Mouse (Mus musculus): ENCODE results near the gene Mecom.

Mecom gene

DNA sequence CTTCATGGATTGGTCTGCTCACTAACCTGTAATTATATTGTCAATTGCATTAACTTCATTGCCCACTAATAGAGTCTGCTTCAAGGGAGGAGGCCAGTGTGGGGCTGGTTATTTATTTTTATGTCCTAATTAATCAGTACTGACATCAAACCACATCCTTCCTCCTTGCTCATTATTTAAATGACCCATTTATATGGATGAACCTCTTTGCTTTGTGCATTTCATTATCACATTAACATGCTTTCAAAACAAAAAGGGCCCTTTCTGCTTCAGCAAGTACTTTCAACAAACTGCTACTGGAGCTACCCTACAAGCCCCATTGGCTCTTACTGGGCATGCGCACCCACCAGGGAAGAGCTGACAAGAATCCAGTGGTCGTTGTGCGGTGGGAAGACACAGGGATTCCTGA lies 393.9 kb downstream of the Mecom start:
- DNase-seq (ENCODE audit: low read depth, low spot score) = peak; percentile 13

DNA sequence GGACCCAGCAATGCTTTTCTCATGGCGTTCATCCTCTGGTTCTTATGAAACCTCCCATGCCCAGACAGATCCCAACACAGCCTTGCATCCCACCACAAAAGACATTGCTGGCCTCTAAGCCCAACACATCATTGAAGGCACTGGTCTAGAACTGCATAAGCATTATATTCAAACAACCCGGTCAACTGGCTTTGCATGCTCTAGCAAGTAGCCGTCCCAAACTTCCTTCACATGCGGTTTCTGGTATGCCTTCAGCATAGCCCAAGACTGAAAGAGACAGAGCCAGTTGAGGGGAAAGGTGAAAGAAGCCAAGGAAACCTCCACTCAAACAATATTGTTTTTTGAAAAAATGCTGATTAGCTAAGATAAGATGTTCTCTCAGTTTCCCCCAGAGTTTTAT lies 397.7 kb downstream of the Mecom start:
- DNase-seq (ENCODE audit: low read depth, low spot score) = no peak

DNA sequence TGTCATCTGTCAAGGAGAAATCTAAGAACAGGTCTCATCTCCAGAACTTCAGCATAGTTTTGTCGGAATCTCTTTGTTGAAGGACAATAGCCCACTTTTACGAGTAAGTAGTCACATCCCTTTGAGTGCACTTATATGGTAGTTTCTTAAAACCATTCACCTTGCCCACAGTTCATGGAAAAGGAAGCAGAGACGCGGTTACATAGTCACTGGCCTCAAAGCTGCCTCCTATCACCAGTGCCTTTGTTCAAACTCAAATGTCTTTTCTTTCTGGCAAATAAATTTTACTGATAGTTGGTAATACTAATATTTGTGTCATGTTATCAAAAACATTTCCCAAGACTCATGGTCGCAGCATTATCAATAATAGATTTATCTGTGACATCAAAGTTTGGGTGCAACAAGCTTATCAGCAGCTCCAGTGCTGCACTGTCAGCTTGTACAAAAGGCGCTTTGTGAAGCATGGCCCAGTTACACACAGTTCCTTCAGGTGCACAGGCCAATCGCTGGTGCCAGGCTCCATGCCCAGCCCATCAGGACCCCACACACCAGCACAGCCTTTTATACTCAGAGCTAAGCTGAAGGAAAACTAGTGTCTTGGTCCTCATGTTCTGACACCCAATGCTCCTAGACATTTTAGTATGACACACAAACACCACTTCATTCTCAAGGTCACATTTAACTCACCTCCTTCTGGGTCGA lies 399.3 kb downstream of the Mecom start:
- no peak for DNase-seq (ENCODE audit: low read depth, low spot score)

DNA sequence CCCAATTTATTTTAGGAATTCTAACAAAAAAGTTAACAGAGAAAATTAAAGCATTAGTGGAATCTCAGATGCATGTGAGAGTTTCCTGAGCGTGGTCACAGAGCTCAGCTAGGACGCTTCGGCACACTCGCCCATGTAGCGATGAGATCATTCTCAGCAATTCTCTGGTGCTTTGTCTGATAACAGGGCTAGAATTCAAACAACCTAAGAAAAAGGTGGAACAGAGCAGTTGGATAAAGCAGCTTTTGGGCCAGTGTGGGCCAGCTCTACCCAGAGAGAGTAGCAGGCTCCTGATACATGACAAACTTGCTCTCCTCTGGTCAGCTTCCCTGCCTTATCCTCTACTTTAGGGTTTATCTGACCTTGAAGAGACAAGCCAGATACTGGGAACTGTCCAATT lies 402.8 kb downstream of the Mecom start:
- no peak for DNase-seq (ENCODE audit: low read depth, low spot score)

GRCm38 (mm10) chr3:30143961-30144411 lies 403.8 kb downstream of the Mecom start:
- DNase-seq (ENCODE audit: low read depth, low spot score) = no peak

DNA sequence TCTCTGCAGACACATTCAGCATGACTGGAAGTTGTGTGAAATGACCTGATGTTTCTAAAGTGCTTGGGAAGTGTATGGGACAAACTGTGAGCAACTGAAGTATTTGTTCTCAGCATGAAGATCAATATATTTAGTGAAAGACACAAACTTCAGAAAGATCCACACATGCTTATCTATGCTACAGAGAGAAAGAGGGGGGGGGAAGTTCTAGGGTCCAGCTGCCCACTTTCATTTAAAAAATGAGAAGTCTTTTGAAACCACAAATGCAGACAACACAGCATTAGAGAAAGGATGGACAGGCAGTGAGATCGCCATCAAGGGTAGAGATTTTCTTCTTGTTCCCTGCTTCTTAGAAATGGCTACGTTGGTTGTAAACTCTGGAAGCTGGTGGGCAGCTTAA lies 404.4 kb downstream of the Mecom start:
- no peak for DNase-seq (ENCODE audit: low read depth, low spot score)

- DNase-seq (ENCODE audit: low read depth, low spot score) = no peak
Measured at GRCm38 (mm10) chr3:30140349-30140748, 407.5 kb downstream of the Mecom start.

- DNase-seq (ENCODE audit: low read depth, low spot score) = no peak
Measured at GRCm38 (mm10) chr3:30139678-30140077, 408.1 kb downstream of the Mecom start.

DNA sequence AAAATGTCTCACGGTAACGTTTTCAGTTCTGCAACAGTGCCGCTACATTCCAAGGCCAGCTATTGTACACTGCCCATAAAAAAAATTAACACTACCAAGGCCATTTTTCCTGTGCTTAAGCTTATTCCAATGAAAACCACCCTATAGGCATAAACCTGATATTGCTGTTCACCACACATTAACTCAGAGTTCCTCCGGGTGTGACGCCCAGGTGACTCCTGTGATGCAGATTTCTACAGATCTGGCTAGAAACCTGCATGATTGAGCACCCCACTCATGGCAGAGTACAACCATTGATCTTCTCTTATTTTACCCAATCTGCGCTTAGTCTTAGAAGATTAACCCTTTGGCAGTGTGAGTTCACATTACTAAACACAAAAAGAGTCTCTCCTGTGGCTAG lies 409.2 kb downstream of the Mecom start:
- no peak for DNase-seq (ENCODE audit: low read depth, low spot score)

- DNase-seq (ENCODE audit: low read depth, low spot score) = no peak
Measured at GRCm38 (mm10) chr3:30135857-30136256, 412.0 kb downstream of the Mecom start.

DNA sequence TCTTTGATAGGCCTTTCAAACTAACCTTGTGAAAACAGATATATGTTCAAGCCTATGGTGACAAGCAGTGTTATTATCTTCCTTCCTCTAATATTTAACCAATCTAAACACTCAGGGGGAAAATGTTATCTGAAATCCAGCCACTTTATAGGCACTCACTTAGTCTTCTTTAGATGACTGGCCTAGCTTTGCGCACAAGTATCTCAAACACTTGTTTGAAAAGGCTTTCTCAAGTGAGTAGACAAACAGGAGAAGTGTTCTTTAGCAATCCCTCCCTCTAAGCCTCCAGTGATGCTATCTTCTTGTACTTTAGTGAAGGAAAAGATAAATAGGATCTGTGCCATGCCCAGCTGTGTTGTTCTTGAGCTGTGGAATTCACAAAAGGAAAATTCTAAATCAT lies 412.7 kb downstream of the Mecom start:
- DNase-seq (ENCODE audit: low read depth, low spot score) = no peak

DNA sequence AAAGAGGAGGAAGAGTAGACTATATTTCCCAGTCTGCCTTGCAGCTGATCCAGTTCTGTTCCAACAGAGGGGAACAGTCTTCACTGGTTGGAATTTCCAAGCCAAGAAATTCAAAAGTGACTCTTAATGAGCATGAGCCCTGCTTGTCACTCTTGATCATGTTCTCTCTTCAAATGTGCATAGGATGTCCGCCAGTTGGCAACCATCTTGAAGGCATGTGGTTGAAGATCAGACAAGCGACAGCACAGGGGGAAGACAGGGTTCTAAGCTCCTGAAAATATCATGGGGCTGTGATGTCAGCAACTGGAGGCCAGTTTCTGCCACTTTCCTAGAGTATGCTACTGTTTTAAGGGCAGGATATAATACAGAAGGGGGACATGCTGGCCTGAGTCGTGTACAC lies 414.8 kb downstream of the Mecom start:
- DNase-seq (ENCODE audit: low read depth, low spot score) = no peak

- no peak for DNase-seq (ENCODE audit: low read depth, low spot score)
Measured at GRCm38 (mm10) chr3:30132370-30132769, 415.4 kb downstream of the Mecom start.

- no peak for DNase-seq (ENCODE audit: low read depth, low spot score)
Measured at GRCm38 (mm10) chr3:30130495-30130894, 417.3 kb downstream of the Mecom start.

DNA sequence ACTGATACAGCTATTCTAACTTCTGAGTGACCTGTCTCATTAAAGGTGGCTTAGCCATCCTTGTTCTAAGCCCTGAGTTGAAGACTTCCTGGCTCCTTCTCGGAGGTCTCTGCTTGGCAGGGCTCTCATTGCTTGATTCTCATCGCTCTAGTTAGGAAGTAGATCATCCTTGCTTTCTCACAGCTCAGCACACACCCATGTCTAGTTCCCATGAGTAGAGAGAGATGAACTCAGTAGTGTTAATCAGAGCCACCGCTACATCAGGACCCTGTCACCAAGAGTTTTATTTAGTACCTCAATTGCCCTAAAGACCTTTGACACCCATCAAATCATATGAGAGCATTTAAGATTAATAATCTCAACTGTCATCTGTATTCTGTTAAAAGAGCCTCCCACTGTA lies 425.2 kb downstream of the Mecom start:
- DNase-seq (ENCODE audit: low read depth, low spot score) = no peak

DNA sequence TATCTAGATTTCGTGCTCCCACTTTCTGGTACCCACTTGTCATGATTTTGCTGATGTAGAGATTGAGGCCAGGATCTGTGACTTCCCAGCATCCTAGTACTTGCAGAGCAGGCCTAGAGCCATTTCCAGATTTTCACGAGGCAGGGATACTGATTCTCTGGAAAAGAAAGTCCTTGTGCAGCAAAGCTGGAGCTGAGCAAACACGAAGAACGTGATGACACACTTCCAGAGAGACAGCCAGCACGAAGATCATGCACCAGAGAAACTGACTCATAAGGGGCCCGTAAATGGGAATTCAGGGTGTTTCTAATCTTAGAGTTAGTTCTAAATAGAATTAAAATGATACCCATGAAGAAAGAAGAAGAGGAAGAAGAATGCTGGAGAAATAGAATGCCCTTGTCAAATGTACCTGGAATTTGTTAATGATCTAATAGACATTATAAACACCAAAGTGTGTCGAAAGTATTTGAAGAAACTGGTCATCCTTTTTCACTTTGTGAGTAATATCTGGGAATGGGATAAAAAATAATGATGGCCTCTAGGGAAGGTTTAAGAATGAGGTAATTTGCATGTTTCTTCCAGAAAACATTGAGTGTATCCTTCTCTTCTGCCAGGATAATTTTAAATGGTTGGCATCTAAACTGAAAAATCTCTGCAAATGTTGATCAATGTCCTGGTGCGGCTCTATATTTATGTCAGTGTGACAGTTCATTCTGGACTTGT lies 426.9 kb downstream of the Mecom start:
- no peak for DNase-seq (ENCODE audit: low read depth, low spot score)

GRCm38 (mm10) chr3:30118594-30119297 lies 429.1 kb downstream of the Mecom start:
- DNase-seq (ENCODE audit: low read depth, low spot score) = no peak

- DNase-seq (ENCODE audit: low read depth, low spot score) = no peak
Measured at GRCm38 (mm10) chr3:30113249-30113770, 434.5 kb downstream of the Mecom start.

DNA sequence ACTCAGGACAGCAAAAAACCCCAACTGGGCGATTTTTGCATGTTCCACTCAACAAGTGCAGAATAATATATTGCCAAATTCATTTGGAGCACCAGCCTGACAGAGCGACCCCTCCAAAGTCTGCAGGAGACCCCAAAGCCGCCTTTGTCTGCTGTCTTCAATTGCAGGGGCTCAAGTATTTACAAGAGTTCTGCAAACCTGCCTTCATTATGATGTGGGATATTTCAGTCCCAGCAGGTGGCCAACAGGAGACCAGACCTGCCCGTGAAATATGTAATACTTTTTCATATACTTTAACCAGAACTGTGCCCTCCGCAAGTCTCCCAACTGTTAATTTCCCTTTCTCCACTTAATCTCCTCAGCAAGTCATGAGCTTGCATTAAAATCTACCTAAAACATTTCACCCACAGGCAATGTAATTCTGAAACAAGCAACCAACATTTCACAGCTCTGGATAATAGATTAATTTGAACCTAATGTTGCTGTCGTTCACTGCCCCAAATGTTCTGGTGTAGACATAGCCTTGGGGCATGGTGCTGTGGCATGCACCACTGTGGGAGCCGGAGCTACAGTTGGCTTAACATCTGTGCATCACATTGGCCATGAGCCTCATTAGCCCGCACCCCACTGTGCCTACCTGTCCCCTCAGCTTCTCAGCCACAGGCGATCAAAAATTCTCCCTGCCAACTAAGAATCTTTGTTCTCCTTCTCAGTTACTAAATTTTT lies 439.7 kb downstream of the Mecom start:
- DNase-seq (ENCODE audit: low read depth, low spot score) = no peak

- no peak for DNase-seq (ENCODE audit: low read depth, low spot score)
Measured at GRCm38 (mm10) chr3:30106481-30106880, 441.3 kb downstream of the Mecom start.

DNA sequence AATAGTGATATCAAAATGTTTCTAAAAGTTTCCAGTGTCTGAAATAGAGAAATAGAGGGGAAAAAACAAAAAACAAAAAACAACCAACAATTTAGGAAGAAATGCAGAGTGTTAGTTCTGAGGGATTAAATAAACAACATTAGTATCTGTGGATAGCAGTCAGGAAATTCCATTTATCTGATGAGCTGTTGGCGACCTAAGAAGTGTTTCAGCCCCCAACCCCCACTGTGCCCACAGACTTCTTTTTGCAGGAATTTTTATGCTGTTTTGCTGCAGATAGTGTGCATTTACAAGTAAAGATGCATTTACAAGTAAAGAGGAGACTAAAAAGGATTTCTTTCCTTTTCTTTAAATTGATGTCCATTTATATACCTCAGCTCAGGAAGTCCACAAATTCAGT lies 441.9 kb downstream of the Mecom start:
- no peak for DNase-seq (ENCODE audit: low read depth, low spot score)
